Mouse (Mus musculus) ES-E14 (cell line): ENCODE results near the gene Reg4. TPM values are rescaled to one million over a fixed set of nuclear protein-coding genes. Genes with fewer than 3 reads are reported as not detected.

Experiments
- DNase-seq: peaks from one replicate; pipeline ENCODE4 v3.0.0-alpha.2; 2013; ENCODE audit warnings: low read depth, low spot score
- H3K27ac ChIP-seq: 2 replicates; pipeline ENCODE4 v1.5.1; 2012; ENCODE audit warnings: low read depth, mild to moderate bottlenecking, low read length, moderate library complexity, mixed read lengths; ENCODE audit not compliant: poor library complexity, insufficient read depth, severe bottlenecking
- H3K36me3 ChIP-seq: 2 replicates; pipeline ENCODE4 v1.6.1; 2012; ENCODE audit warnings: mild to moderate bottlenecking, low read length, moderate library complexity, mixed read lengths; ENCODE audit not compliant: control insufficient read depth, poor library complexity, insufficient read depth, severe bottlenecking
- H3K4me1 ChIP-seq, 2 experiments: fragments of 150-350 bp in 1 of 2; sonication (generic) in 1 of 2; 2 replicates each; pipeline ENCODE4 v1.6.1; 2012; ENCODE audit warnings: low read length in 2 of 2, mild to moderate bottlenecking in 1 of 2, mixed read lengths in 1 of 2; ENCODE audit not compliant: control insufficient read depth in 2 of 2, insufficient read depth in 2 of 2, poor library complexity in 1 of 2
- H3K4me3 ChIP-seq, 2 experiments: fragments of 150-350 bp in 1 of 2; sonication (generic) in 1 of 2; 2 replicates each; pipeline ENCODE4 v1.5.1; 2012; ENCODE audit warnings: low read length in 2 of 2, low read depth in 1 of 2, mild to moderate bottlenecking in 1 of 2, mixed read lengths in 1 of 2; ENCODE audit not compliant: insufficient read depth in 1 of 2, poor library complexity in 1 of 2, severe bottlenecking in 1 of 2
- H3K9ac ChIP-seq: 2 replicates; pipeline ENCODE4 v1.6.1; 2012; ENCODE audit warnings: low read depth, mild to moderate bottlenecking, low read length, mixed read lengths; ENCODE audit not compliant: poor library complexity, insufficient read depth, severe bottlenecking
- H3K9me3 ChIP-seq: fragments of 150-350 bp; sonication (generic); 2 replicates; pipeline ENCODE4 v1.6.1; 2012; ENCODE audit warnings: low read depth, mild to moderate bottlenecking, low read length; ENCODE audit not compliant: control insufficient read depth, insufficient read depth
- CHD2 ChIP-seq: IDR thresholded peaks from 2 replicates; pipeline ENCODE4 v1.6.1; 2014; ENCODE audit warnings: mild to moderate bottlenecking, low read depth, low read length, inconsistent platforms
- HCFC1 ChIP-seq: IDR thresholded peaks from 2 replicates; pipeline ENCODE4 v1.6.1; 2012; ENCODE audit warnings: low read length, inconsistent platforms, borderline replicate concordance; ENCODE audit not compliant: insufficient read depth
- MAFK ChIP-seq: IDR thresholded peaks from 2 replicates; pipeline ENCODE4 v1.6.1; 2014; ENCODE audit warnings: mild to moderate bottlenecking, low read depth, low read length, inconsistent platforms; ENCODE audit not compliant: insufficient read depth
- ZC3H11A ChIP-seq: IDR thresholded peaks from 2 replicates; pipeline ENCODE4 v1.6.1; 2012; ENCODE audit warnings: low read depth, mild to moderate bottlenecking, inconsistent platforms, low read length, borderline replicate concordance
- ZNF384 ChIP-seq: IDR thresholded peaks from 2 replicates; pipeline ENCODE4 v1.6.1; 2012; ENCODE audit warnings: low read depth, low read length, inconsistent platforms
- in situ Hi-C, 2 experiments: fragments of 600-800 bp; cut with MboI; formaldehyde crosslinking; loops; one replicate each; pipeline ENCODE4 v1.15.1; 2025; ENCODE audit warnings: low sequenced_read_pairs in 2 of 2, inconsistent platforms in 1 of 2; ENCODE audit not compliant: unreplicated experiment in 2 of 2
- total RNA-seq: library from RNA; depleted of rRNA; stranded (reverse); fragments of 300-350 nt; gene quantifications from 2 replicates; pipeline ENCODE4 v1.2.3, GENCODE M21; 2012

Gene Reg4
- total RNA-seq, 1 experiment: not detected

- Histone ChIP-seq H3K9me3 (no peaks in the 10 kb centered on the region), H3K36me3 (no peaks in the 10 kb centered on the region), H3K9ac (no peak overlapping the region), H3K27ac (no peak overlapping the region), H3K4me3 (no peak overlapping the region), H3K4me1 (peaks cover 0 to 6% of the 10 kb centered on the region in 2 experiments; a peak in 2 of 4 replicates)
- no peak for TF ChIP-seq ZC3H11A
- TF ChIP-seq CHD2: no peak
- TF ChIP-seq MAFK: no peak
- TF ChIP-seq ZNF384: no peak
- no peak for DNase-seq
- in situ Hi-C loops: no loop called here
Observed at GRCm38 (mm10) chr3:98197711-98198532, 24.0 kb upstream of the Reg4 start.

GRCm38 (mm10) chr3:98199747-98200146, 22.2 kb upstream of the Reg4 start:
- Histone ChIP-seq H3K4me3 (no peak overlapping the region), H3K9me3 (no peaks in the 10 kb centered on the region), H3K4me1 (peaks cover 0 to 6% of the 10 kb centered on the region in 2 experiments; a peak in 2 of 4 replicates), H3K9ac (no peak overlapping the region), H3K27ac (no peak overlapping the region), H3K36me3 (no peaks in the 10 kb centered on the region)
- no peak for TF ChIP-seq ZC3H11A
- TF ChIP-seq CHD2: no peak
- TF ChIP-seq ZNF384: no peak
- no peak for TF ChIP-seq HCFC1
- TF ChIP-seq MAFK: no peak
- in situ Hi-C loops: no loop called here
- DNase-seq: no peak

GRCm38 (mm10) chr3:98203282-98203681, 18.7 kb upstream of the Reg4 start:
- in situ Hi-C loops: no loop called here
- Histone ChIP-seq H3K27ac (no peak overlapping the region), H3K9me3 (no peaks in the 10 kb centered on the region), H3K36me3 (no peaks in the 10 kb centered on the region), H3K9ac (no peak overlapping the region), H3K4me1 (peaks cover 0 to under 1% of the 10 kb centered on the region in 2 experiments; a peak in 1 of 4 replicates), H3K4me3 (no peak overlapping the region)
- no peak for DNase-seq
- no peak for TF ChIP-seq ZNF384
- no peak for TF ChIP-seq HCFC1
- no peak for TF ChIP-seq ZC3H11A
- no peak for TF ChIP-seq CHD2
- no peak for TF ChIP-seq MAFK

GRCm38 (mm10) chr3:98206977-98207376, 15.0 kb upstream of the Reg4 start:
- H3K4me3 ChIP-seq: no peak overlapping the region
- in situ Hi-C loops: no loop called here
- H3K9me3 ChIP-seq: no peaks in the 10 kb centered on the region
- no peaks in the 10 kb centered on the region for H3K4me1 ChIP-seq
- no peaks in the 10 kb centered on the region for H3K36me3 ChIP-seq
- no peak for DNase-seq
- no peak overlapping the region for H3K9ac ChIP-seq
- TF ChIP-seq CHD2 (no peak), ZC3H11A (no peak), HCFC1 (no peak), MAFK (no peak), ZNF384 (no peak)
- H3K27ac ChIP-seq: no peak overlapping the region
